Mouse (Mus musculus) neural tube, embryonic 12.5 days (tissue): Measurements from ENCODE around the gene Smc2. TPM values are rescaled to one million over a fixed set of nuclear protein-coding genes. Genes with fewer than 3 reads are reported as not detected.

Experiments used
- ATAC-seq: fragments of 200-750 bp; cut with Nextera tagmentation; 2 replicates; pipeline ENCODE4 v1.8.0; 2017; ENCODE audit warnings: low read depth, mild to moderate bottlenecking, moderate TSS enrichment, moderate library complexity; ENCODE audit not compliant: low FRiP score
- H3K27ac ChIP-seq: fragments of 300-500 bp; sonication (generic); 2 replicates; pipeline ENCODE4 v1.5.1; 2016
- H3K27me3 ChIP-seq: fragments of 300-500 bp; sonication (generic); replicated peaks from 2 replicates; pipeline ENCODE4 v1.6.1; 2016; ENCODE audit warnings: mild to moderate bottlenecking
- H3K36me3 ChIP-seq: fragments of 300-500 bp; sonication (generic); 2 replicates; pipeline ENCODE4 v1.6.1; 2016; ENCODE audit warnings: mild to moderate bottlenecking
- H3K4me1 ChIP-seq: fragments of 300-500 bp; sonication (generic); 2 replicates; pipeline ENCODE4 v1.6.1; 2016
- H3K4me2 ChIP-seq: fragments of 300-500 bp; sonication (generic); replicated peaks from 2 replicates; pipeline ENCODE4 v1.6.1; 2016; ENCODE audit warnings: mild to moderate bottlenecking
- H3K4me3 ChIP-seq: fragments of 300-500 bp; sonication (generic); 2 replicates; pipeline ENCODE4 v1.5.1; 2016
- H3K9ac ChIP-seq: fragments of 300-500 bp; sonication (generic); 2 replicates; pipeline ENCODE4 v1.6.1; 2016; ENCODE audit warnings: mild to moderate bottlenecking
- H3K9me3 ChIP-seq: fragments of 300-500 bp; sonication (generic); 2 replicates; pipeline ENCODE4 v1.6.1; 2016; ENCODE audit warnings: mild to moderate bottlenecking
- WGBS: fragments of 180-500 bp; shearing (Covaris S2); methylation state at CpG from one replicate; pipeline ENCODE4 v1.1.7; 2016; 5-methylcytosine and 5-hydroxymethylcytosine counted together
- polyA plus RNA-seq: library from polyadenylated mRNA; unstranded; fragments of >200 nt; fragmentation: Nextera tagmentation; extraction: Ambion mirVana; gene quantifications from 2 replicates; pipeline ENCODE4 v1.2.1, GENCODE M21; 2016

The Smc2 gene
- polyA plus RNA-seq, 1 experiment from 2014 or later = 135 TPM

- no peak overlapping the region for H3K9ac ChIP-seq
- H3K36me3 ChIP-seq = no peaks in the 10 kb centered on the region
- no peak overlapping the region for H3K4me2 ChIP-seq
- no peak overlapping the region for H3K27ac ChIP-seq
- H3K4me3 ChIP-seq = no peak overlapping the region
- 89% methylated on average over 5 of the region's 5 CpGs for WGBS
- H3K9me3 ChIP-seq = no peaks in the 10 kb centered on the region
- no peak for ATAC-seq
- H3K27me3 ChIP-seq = no peaks in the 10 kb centered on the region
- H3K4me1 ChIP-seq = no peaks in the 10 kb centered on the region
Measured at GRCm38 (mm10) chr4:52519301-52519700, 80.3 kb downstream of the Smc2 start.

GRCm38 (mm10) chr4:52526464-52526863 lies 87.4 kb downstream of the Smc2 start:
- Histone ChIP-seq H3K9ac (no peak overlapping the region), H3K9me3 (no peaks in the 10 kb centered on the region), H3K4me2 (no peak overlapping the region), H3K36me3 (no peaks in the 10 kb centered on the region), H3K4me3 (no peak overlapping the region), H3K4me1 (no peaks in the 10 kb centered on the region), H3K27ac (no peak overlapping the region), H3K27me3 (no peaks in the 10 kb centered on the region)
- WGBS = 70% methylated on average over 5 of the region's 5 CpGs
- ATAC-seq = 0 out of 2 replicates have a peak, but pooled peaks have one; percentile 25

- no peak for ATAC-seq
- no peak overlapping the region for H3K4me2 ChIP-seq
- WGBS = 89% methylated on average over 2 of the region's 2 CpGs
Measured at GRCm38 (mm10) chr4:52530636-52531035, 91.6 kb downstream of the Smc2 start.

More at GRCm38 (mm10) chr4:52530636-52531035, 91.6 kb downstream of the Smc2 start:
- Histone ChIP-seq H3K9me3 (no peaks in the 10 kb centered on the region), H3K4me1 (no peaks in the 10 kb centered on the region), H3K27me3 (no peaks in the 10 kb centered on the region), H3K36me3 (no peaks in the 10 kb centered on the region), H3K4me3 (no peak overlapping the region), H3K27ac (no peak overlapping the region), H3K9ac (no peak overlapping the region)

Other genes with a start within 250 kb of the Smc2 start
- not detected in 2 replicates for gene Vma21-ps, start 58.0 kb downstream of the Smc2 start, polyA plus RNA-seq
- gene Toporsl, start 157.0 kb downstream of the Smc2 start, polyA plus RNA-seq = not detected in 2 replicates